Mouse (Mus musculus) stomach, postnatal 0 days (tissue): ENCODE results near the gene Ftsj3.
A peak's percentile ranks its signal among the peaks of the same experiment; 100 is the strongest.

Experiments used
- CTCF ChIP-seq: IDR thresholded peaks from 2 replicates; pipeline ENCODE4 v1.5.1; 2016; ENCODE audit warnings: antibody characterized with exemption, low read depth, mild to moderate bottlenecking, moderate library complexity
- EP300 ChIP-seq: optimal IDR thresholded peaks from 2 replicates; pipeline ENCODE3; 2016; ENCODE audit warnings: antibody characterized with exemption

GRCm38 (mm10) chr11:106246834-106247233, 9.0 kb downstream of the Ftsj3 start:
- no peak for TF ChIP-seq EP300
- peak; percentile 59 for TF ChIP-seq CTCF
